Mouse (Mus musculus): ENCODE measurements around the gene H13. TPM values are rescaled to one million over a fixed set of nuclear protein-coding genes. Genes with fewer than 3 reads are reported as not detected.

The H13 gene
- polyA plus RNA-seq, 1 experiment from 2014 or later: 129 TPM

DNA sequence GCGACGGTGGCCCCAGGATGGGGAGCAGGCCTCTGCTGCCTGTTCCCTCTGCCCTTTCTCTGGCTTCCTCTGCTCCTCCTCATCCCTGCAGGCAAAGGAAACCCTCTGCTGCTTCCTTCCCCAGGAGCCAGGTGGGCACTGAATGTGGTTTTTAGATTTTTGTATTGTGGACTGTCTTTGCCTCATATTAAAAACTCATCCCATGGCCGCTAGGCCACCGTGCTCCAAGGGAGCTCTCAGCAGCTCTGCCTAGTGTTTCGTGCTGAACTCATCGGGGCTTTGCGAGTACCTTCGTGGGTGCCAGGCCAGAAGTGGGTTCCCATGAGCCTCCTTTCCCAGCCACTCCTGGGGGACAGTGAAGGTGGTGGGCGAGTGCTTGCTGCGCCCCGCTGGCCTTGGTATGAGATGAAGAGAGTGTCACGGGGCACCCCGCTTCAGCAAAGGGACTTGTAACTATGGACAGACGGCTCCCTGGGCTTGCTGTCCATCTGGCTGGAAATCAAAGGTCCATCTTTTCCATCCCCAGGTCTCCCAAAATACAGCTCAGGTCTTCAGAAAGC, 35.6 kb downstream of the H13 start:
- Histone ChIP-seq H3K4me2 (replicated peaks) (no peak overlapping the region), H3K4me3 (no peak overlapping the region), H3K27ac (peak overlapping the region; percentile 96), H3K9ac (no peak overlapping the region), H3K9me3 (no peaks in the 10 kb centered on the region), H3K4me1 (peaks cover 30% of the 10 kb centered on the region), H3K36me3 (peaks cover 61% of the 10 kb centered on the region), H3K27me3 (no peaks in the 10 kb centered on the region)
- no peak for ATAC-seq (ENCODE audit: insufficient number of reproducible peaks, insufficient read depth, low FRiP score, low TSS enrichment)
- 86% methylated on average over 14 of the region's 14 CpGs for WGBS

DNA sequence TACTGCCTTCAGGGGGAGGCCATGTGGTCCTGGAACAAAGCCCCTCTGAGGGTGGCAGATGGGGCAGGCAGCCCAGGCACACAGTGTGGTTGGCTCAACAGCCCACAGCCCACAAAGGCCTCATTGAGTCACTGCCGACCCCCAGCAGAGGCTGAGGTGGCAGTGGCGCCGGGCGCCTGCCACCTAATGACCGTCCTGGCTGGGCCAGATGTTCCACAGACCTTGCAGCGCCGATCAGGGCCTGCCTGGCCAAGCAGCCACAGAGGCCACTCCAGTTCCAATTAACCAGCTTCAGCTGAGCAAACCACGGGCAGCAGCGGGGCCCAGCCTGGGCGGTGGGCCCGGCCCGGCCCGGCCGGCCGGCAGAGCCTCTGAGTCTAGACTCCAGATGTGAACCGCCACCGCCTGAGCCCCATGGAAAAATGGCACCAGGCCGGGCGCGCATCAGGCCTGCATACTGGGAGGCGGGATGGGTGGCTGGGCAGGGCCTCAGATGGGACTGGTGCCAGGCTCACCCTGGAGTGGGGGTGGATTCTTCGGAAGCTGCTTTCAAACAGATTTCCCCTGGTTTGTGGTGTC, 36.8 kb downstream of the H13 start:
- ATAC-seq (ENCODE audit: insufficient number of reproducible peaks, insufficient read depth, low FRiP score, low TSS enrichment): peak; percentile 53
- Histone ChIP-seq H3K4me1 (peaks cover 30% of the 10 kb centered on the region), H3K4me2 (replicated peaks) (0 out of 2 replicates have a peak overlapping the region, but pooled peaks have one; percentile 1), H3K36me3 (peaks cover 49% of the 10 kb centered on the region), H3K9ac (0 out of 2 replicates have a peak overlapping the region, but pooled peaks have one; percentile 15), H3K27me3 (no peaks in the 10 kb centered on the region), H3K4me3 (no peak overlapping the region), H3K27ac (peak overlapping the region; percentile 96), H3K9me3 (no peaks in the 10 kb centered on the region)
- WGBS: 38% methylated on average over 22 of the region's 22 CpGs

DNA sequence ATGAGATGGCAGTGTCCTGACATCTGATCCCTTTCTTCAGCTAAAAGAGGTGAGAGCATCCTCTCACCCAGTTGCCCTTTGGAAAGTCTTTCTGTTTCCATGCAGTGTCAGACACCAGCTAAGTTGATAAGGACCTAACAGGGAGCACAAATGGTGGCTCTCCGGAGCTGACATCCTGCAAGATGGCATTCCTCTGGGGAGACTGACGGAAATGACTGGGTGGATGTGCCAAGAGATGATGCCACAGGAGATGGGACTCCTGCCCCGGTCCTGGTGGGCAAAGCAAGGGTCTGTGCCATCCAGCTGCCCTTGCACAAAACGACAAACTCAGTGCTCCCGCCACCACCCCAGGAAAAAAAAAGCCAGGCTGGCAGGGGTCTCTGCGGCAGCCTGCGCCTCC, 37.9 kb downstream of the H13 start:
- Histone ChIP-seq H3K4me2 (replicated peaks) (peak overlapping the region; percentile 59), H3K4me3 (peak overlapping the region; percentile 36), H3K4me1 (peaks cover 30% of the 10 kb centered on the region), H3K9ac (peak overlapping the region; percentile 64), H3K9me3 (no peaks in the 10 kb centered on the region), H3K27me3 (no peaks in the 10 kb centered on the region), H3K27ac (peak overlapping the region; percentile 96), H3K36me3 (peaks cover 38% of the 10 kb centered on the region)
- WGBS: 21% methylated on average over 7 of the region's 7 CpGs
- no peak for ATAC-seq (ENCODE audit: insufficient number of reproducible peaks, insufficient read depth, low FRiP score, low TSS enrichment)

DNA sequence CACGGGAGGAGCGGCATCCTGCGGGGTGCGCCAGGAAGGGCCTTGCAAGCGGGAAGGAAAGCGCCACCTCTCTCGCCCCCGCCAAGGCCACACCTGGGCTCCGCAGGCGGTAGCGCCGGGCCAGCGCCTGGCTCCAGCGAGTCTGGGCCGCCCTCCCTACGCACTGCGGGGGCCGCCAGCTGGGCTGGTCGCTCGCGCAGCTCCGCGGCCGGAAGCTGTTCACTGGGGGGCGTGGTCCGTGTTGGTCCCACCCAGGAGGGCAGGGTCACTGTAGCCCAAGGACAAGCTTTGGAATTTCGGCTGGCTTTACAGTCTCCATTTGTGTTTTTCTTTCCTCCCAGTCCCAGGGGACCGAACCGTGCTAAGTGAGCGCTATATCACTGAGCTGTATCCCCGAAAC, 38.4 kb downstream of the H13 start:
- Histone ChIP-seq H3K4me3 (peak overlapping the region; percentile 36), H3K9me3 (no peaks in the 10 kb centered on the region), H3K27ac (peak overlapping the region; percentile 96), H3K36me3 (peaks cover 33% of the 10 kb centered on the region), H3K4me1 (peaks cover 30% of the 10 kb centered on the region), H3K9ac (peak overlapping the region; percentile 64), H3K4me2 (replicated peaks) (peak overlapping the region; percentile 59), H3K27me3 (no peaks in the 10 kb centered on the region)
- peak; percentile 89 for ATAC-seq (ENCODE audit: insufficient number of reproducible peaks, insufficient read depth, low FRiP score, low TSS enrichment)
- WGBS: 3% methylated on average over 28 of the region's 31 CpGs

DNA sequence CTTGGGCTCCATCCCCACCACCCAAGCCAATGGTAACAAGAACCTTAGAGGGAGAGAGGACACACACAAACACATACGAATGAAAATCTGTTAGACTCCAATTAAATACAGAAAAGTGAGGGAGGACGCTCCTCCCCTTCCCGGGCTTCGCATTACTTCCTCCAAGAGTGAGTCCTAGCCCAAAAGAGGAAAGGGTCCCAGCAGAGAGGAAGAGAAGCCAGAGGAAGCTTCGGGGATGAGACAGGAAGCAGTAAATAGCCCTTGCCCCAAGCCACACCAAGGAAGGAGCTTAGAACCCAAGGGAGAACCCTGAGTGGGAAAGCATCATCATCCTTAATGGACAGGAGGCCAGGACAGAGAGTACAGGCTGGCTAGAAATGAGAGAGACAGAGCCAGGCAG, 39.8 kb downstream of the H13 start:
- peaks cover 20% of the 10 kb centered on the region for H3K36me3 ChIP-seq
- WGBS: 87% methylated on average over 5 of the region's 5 CpGs
- H3K27ac ChIP-seq: no peak overlapping the region
- H3K27me3 ChIP-seq: no peaks in the 10 kb centered on the region
- H3K9me3 ChIP-seq: no peaks in the 10 kb centered on the region
- H3K9ac ChIP-seq: no peak overlapping the region
- H3K4me1 ChIP-seq: peaks cover 30% of the 10 kb centered on the region
- H3K4me2 ChIP-seq (replicated peaks): no peak overlapping the region
- no peak for ATAC-seq (ENCODE audit: insufficient number of reproducible peaks, insufficient read depth, low FRiP score, low TSS enrichment)
- no peak overlapping the region for H3K4me3 ChIP-seq

DNA sequence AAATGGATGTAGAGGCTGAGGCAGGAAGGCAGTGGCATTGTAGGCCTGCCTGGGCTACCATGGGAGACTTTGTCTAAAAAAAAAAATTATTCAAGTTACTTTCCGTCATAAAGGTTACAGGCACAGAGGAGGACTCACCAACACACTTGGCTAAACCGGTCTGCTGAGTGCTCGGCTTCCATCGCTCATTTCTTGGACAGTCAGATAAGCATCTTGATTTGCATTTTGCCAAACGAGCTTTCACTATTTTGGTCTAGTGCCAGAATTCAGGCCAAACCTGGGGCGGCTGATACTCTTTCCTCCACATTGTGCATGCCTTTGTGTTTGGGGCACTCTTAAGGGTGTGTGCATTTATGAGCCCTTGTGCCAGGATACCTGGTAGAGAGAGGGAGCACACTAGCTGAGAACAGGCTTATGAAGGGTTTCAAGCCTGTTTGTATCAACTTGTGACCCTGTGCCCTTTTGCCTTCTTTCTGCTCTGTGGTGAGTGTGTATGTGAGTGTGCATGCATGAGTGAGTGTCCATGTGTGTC, 47.0 kb downstream of the H13 start:
- no peak for ATAC-seq (ENCODE audit: insufficient number of reproducible peaks, insufficient read depth, low FRiP score, low TSS enrichment)
- 73% methylated on average over 6 of the region's 6 CpGs for WGBS
- H3K4me1 ChIP-seq: 0 out of 2 replicates have a peak, but pooled peaks cover 4% of the 10 kb centered on the region
- H3K9me3 ChIP-seq: no peaks in the 10 kb centered on the region
- no peak overlapping the region for H3K4me3 ChIP-seq
- H3K4me2 ChIP-seq (replicated peaks): no peak overlapping the region
- no peak overlapping the region for H3K27ac ChIP-seq
- H3K9ac ChIP-seq: no peak overlapping the region
- no peaks in the 10 kb centered on the region for H3K27me3 ChIP-seq
- no peaks in the 10 kb centered on the region for H3K36me3 ChIP-seq

DNA sequence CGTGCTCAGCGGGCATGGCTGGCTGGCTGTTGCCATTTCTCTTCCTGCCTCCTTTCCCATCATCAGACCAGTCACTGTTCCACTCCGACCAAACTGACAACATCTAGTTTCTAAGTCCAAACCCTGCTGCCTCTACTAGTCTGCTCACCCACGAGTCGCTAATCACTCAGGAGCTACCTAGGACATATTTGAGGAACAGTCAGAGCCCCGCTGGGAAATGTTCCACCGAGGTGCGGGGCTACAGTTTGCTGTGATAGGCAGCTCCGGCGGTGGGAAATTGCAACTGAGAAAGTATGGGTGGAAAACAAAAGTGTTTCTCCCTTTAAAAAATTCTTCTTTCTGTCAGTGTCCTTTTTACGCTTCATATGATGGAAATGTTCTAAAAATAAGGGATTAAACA, 48.4 kb downstream of the H13 start:
- ATAC-seq (ENCODE audit: insufficient number of reproducible peaks, insufficient read depth, low FRiP score, low TSS enrichment): no peak
- Histone ChIP-seq H3K9ac (no peak overlapping the region), H3K27ac (peak overlapping the region; percentile 23; the same call in 1 of the 2 replicates), H3K4me3 (no peak overlapping the region), H3K9me3 (no peaks in the 10 kb centered on the region), H3K4me2 (replicated peaks) (no peak overlapping the region), H3K36me3 (no peaks in the 10 kb centered on the region), H3K27me3 (no peaks in the 10 kb centered on the region), H3K4me1 (0 out of 2 replicates have a peak, but pooled peaks cover 4% of the 10 kb centered on the region)
- 66% methylated on average over 11 of the region's 11 CpGs for WGBS

DNA sequence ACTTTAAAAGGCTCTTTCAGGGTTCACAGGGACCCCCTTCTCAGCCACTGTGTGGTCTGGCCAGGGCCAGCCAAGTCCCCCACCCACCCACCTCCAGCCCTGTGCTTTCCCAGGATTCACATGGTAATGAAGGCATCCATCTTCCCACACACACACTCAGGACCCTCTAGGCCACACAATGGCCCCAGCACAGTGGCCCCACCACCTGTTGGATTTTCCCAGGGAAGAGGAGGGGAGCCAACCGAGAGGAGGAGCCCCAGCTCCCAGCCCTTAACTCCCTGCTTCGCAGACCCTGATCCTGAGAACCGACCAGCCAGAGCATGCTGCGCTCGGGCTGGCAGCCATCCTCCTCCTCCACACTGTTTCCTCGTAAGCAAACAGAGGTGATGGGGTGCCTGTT, 48.8 kb downstream of the H13 start:
- H3K4me2 ChIP-seq (replicated peaks): no peak overlapping the region
- no peaks in the 10 kb centered on the region for H3K9me3 ChIP-seq
- no peak overlapping the region for H3K27ac ChIP-seq
- no peaks in the 10 kb centered on the region for H3K36me3 ChIP-seq
- H3K9ac ChIP-seq: no peak overlapping the region
- H3K4me3 ChIP-seq: no peak overlapping the region
- 45% methylated on average over 6 of the region's 6 CpGs for WGBS
- H3K4me1 ChIP-seq: 0 out of 2 replicates have a peak, but pooled peaks cover 4% of the 10 kb centered on the region
- H3K27me3 ChIP-seq: no peaks in the 10 kb centered on the region
- peak; percentile 53; the same call in 1 of the 2 replicates for ATAC-seq (ENCODE audit: insufficient number of reproducible peaks, insufficient read depth, low FRiP score, low TSS enrichment)

DNA sequence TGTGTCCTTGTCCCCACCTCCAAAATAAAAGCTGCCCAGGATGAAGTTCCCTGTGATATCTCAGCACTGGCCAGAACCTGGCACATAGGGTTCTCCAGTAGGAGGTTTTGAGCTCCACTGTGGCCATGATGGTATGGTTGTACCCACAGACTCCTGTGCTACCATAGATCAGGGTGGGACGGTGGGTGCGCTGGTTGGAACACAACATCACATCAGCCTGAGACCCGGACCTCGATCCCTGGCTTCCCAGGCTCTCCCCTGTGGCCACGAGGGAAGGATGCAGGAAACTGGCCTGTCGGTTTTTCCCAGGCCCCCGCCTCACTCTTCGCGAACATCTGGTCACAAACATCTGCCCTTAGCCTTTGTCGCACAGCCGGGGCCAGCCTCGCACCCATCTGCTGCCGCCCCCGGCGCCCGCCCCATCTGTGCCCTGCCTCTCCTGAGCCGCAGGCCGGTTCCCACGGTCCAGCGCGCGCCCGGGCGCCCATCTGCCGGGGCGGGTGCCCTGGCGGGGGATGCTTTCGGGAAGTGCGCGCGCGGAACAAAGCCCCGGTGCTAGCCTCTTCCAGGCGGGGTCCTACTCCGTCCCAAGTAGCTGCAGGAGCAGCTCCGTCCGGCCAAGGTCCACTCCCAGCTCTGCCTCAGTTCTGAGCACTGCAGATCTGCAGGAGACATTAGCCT, 54.5 kb downstream of the H13 start:
- H3K4me1 ChIP-seq: peaks cover 38% of the 10 kb centered on the region
- H3K4me2 ChIP-seq (replicated peaks): peak overlapping the region; percentile 72
- H3K4me3 ChIP-seq: peak overlapping the region; percentile 29
- no peaks in the 10 kb centered on the region for H3K36me3 ChIP-seq
- no peaks in the 10 kb centered on the region for H3K9me3 ChIP-seq
- 3% methylated on average over 37 of the region's 37 CpGs for WGBS
- peak overlapping the region; percentile 60 for H3K9ac ChIP-seq
- peak; percentile 73; the same call in 1 of the 2 replicates for ATAC-seq (ENCODE audit: insufficient number of reproducible peaks, insufficient read depth, low FRiP score, low TSS enrichment)
- no peaks in the 10 kb centered on the region for H3K27me3 ChIP-seq
- 0 out of 2 replicates have a peak overlapping the region, but pooled peaks have one; percentile 46 for H3K27ac ChIP-seq

DNA sequence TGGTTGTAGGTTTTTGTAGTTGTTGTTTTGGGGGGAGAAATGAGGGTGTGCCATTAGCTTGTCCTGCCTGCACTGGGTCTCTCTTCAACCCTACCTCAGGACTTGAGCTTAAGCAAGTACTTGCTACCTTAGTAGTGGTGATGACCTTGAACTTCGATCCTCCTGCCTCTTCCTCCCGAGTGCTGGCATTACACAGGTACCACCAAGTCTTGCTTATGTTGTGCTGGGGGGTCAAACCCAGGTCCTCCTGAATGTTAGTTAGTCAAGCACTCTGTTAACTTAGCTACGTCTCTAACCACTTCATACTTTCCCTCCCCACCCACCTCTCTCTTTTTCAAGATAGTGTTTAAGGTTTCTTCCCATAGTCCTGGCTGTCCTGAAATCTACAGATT, 55.1 kb downstream of the H13 start:
- 0 out of 2 replicates have a peak overlapping the region, but pooled peaks have one; percentile 46 for H3K27ac ChIP-seq
- peak overlapping the region; percentile 72 for H3K4me2 ChIP-seq (replicated peaks)
- peaks cover 44% of the 10 kb centered on the region for H3K4me1 ChIP-seq
- H3K9ac ChIP-seq: peak overlapping the region; percentile 60
- WGBS: 66% methylated on average over 3 of the region's 3 CpGs
- no peak for ATAC-seq (ENCODE audit: insufficient number of reproducible peaks, insufficient read depth, low FRiP score, low TSS enrichment)
- peak overlapping the region; percentile 29; the same call in 1 of the 2 replicates for H3K4me3 ChIP-seq
- H3K36me3 ChIP-seq: no peaks in the 10 kb centered on the region
- no peaks in the 10 kb centered on the region for H3K9me3 ChIP-seq
- H3K27me3 ChIP-seq: no peaks in the 10 kb centered on the region

DNA sequence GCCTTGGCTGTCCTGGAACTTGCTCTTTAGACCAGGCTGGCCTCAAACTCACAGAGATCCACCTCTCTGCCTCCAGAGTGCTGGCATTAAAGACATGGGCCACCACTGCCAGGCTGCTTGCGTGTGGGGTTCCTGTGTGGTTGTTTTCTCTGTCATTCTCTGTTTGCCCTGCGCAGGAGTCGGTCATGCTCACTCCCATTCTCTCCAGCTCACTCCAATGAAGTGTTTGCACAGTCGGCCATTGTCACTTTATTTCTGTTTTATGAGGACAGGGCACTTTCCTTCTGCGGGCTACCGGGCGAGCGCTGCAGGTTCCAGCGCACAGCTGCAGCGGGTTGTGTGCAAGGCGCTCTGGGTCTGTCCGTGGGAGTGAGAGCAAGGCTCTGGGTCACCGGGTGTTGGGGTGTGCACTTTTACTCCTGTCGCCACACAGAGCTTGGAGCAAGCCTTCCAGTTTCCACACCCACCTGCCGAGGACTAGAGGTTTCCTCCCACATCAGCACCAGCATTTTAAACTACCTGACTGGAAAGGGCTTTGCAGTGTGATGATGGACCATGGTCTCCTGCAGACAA, 56.0 kb downstream of the H13 start:
- Histone ChIP-seq H3K36me3 (no peaks in the 10 kb centered on the region), H3K4me1 (peaks cover 53% of the 10 kb centered on the region), H3K27ac (no peak overlapping the region), H3K9ac (no peak overlapping the region), H3K4me3 (no peak overlapping the region), H3K9me3 (no peaks in the 10 kb centered on the region), H3K27me3 (no peaks in the 10 kb centered on the region), H3K4me2 (replicated peaks) (no peak overlapping the region)
- no peak for ATAC-seq (ENCODE audit: insufficient number of reproducible peaks, insufficient read depth, low FRiP score, low TSS enrichment)
- WGBS: 67% methylated on average over 15 of the region's 15 CpGs
